Mouse (Mus musculus) kidney, adult 2 months (tissue): Measurements from ENCODE around the gene Dmrt1. TPM values are rescaled to one million over a fixed set of nuclear protein-coding genes. Genes with fewer than 3 reads are reported as not detected.

ENCODE experiments used
- DNase-seq: peaks from one replicate; pipeline ENCODE4 v3.0.0; 2021
- H3K27ac ChIP-seq: fragments of 200-500 bp; 2 replicates; pipeline ENCODE4 v1.5.1; 2012; ENCODE audit warnings: low read depth, low read length, control low read depth, inconsistent platforms; ENCODE audit not compliant: insufficient read depth
- H3K27me3 ChIP-seq: fragments of 200-500 bp; replicated peaks from 2 replicates; pipeline ENCODE4 v1.6.1; 2012; ENCODE audit warnings: mild to moderate bottlenecking, moderate library complexity, low read length, inconsistent platforms; ENCODE audit not compliant: control insufficient read depth, insufficient read depth
- H3K36me3 ChIP-seq: fragments of 200-500 bp; 2 replicates; pipeline ENCODE4 v1.6.1; 2012; ENCODE audit warnings: mild to moderate bottlenecking, moderate library complexity, low read length, inconsistent platforms; ENCODE audit not compliant: control insufficient read depth, insufficient read depth
- H3K4me1 ChIP-seq: fragments of 200-500 bp; 2 replicates; pipeline ENCODE4 v1.6.1; 2011; ENCODE audit warnings: low read length; ENCODE audit not compliant: control insufficient read depth, insufficient read depth
- H3K4me3 ChIP-seq: fragments of 200-500 bp; 2 replicates; pipeline ENCODE4 v1.5.1; 2011; ENCODE audit warnings: mild to moderate bottlenecking, low read depth, low read length, control low read depth; ENCODE audit not compliant: insufficient read depth
- CTCF ChIP-seq: fragments of 200-500 bp; conservative IDR thresholded peaks from 2 replicates; pipeline ENCODE4 v1.5.1; 2011; ENCODE audit warnings: low read depth, mild to moderate bottlenecking, control low read depth, low read length, moderate library complexity, mixed read lengths; ENCODE audit not compliant: insufficient read depth, insufficient read length
- POLR2A ChIP-seq: fragments of 200-500 bp; IDR thresholded peaks from one replicate; pipeline ENCODE4 v1.6.1; 2011; ENCODE audit warnings: low read depth, low read length, control low read depth
- WGBS: fragments of 180-500 bp; shearing (Covaris S2); methylation state at CpG from one replicate; pipeline ENCODE4 v1.1.7; 2018; 5-methylcytosine and 5-hydroxymethylcytosine counted together
- polyA plus RNA-seq: library from polyadenylated mRNA; depleted of rRNA; stranded (reverse); fragments of >200 nt; gene quantifications from 2 replicates; pipeline ENCODE4 v1.2.3, GENCODE M21; 2012

Gene Dmrt1
- polyA plus RNA-seq, 1 experiment: not detected

- Histone ChIP-seq H3K4me1 (no peaks in the 10 kb centered on the region), H3K27me3 (no peaks in the 10 kb centered on the region), H3K36me3 (no peaks in the 10 kb centered on the region), H3K4me3 (no peak overlapping the region), H3K27ac (no peak overlapping the region)
- DNase-seq: no peak
- WGBS: 51% methylated on average over 1 of the region's 1 CpGs
- TF ChIP-seq POLR2A (no peak), CTCF (no peak)
These were observed 18.1 kb upstream of the Dmrt1 start for GRCm38 (mm10) chr19:25487350-25487749.

GRCm38 (mm10) chr19:25488546-25488945, 16.9 kb upstream of the Dmrt1 start:
- no peak overlapping the region for H3K27ac ChIP-seq
- 48% methylated on average over 2 of the region's 2 CpGs for WGBS
- no peaks in the 10 kb centered on the region for H3K36me3 ChIP-seq
- no peaks in the 10 kb centered on the region for H3K4me1 ChIP-seq
- H3K4me3 ChIP-seq: no peak overlapping the region
- TF ChIP-seq POLR2A: no peak
- no peak for TF ChIP-seq CTCF
- no peak for DNase-seq
- H3K27me3 ChIP-seq: no peaks in the 10 kb centered on the region

- 86% methylated on average over 2 of the region's 2 CpGs for WGBS
These were observed 15.9 kb upstream of the Dmrt1 start for GRCm38 (mm10) chr19:25489546-25489945.

GRCm38 (mm10) chr19:25497434-25497833, 8.0 kb upstream of the Dmrt1 start:
- Histone ChIP-seq H3K4me1 (no peaks in the 10 kb centered on the region), H3K36me3 (no peaks in the 10 kb centered on the region), H3K4me3 (no peak overlapping the region), H3K27ac (no peak overlapping the region), H3K27me3 (0 out of 2 replicates have a peak, but pooled peaks cover 2% of the 10 kb centered on the region)
- 86% methylated on average over 6 of the region's 6 CpGs for WGBS
- DNase-seq: no peak
- TF ChIP-seq POLR2A: no peak
- TF ChIP-seq CTCF: no peak

More at GRCm38 (mm10) chr19:25489546-25489945, 15.9 kb upstream of the Dmrt1 start:
- H3K4me1 ChIP-seq: no peaks in the 10 kb centered on the region
- H3K27me3 ChIP-seq: no peaks in the 10 kb centered on the region
- DNase-seq: no peak
- no peak overlapping the region for H3K4me3 ChIP-seq
- no peak for TF ChIP-seq CTCF
- TF ChIP-seq POLR2A: no peak
- no peak overlapping the region for H3K27ac ChIP-seq
- no peaks in the 10 kb centered on the region for H3K36me3 ChIP-seq

GRCm38 (mm10) chr19:25504878-25505277, 540 bp upstream of the Dmrt1 start:
- Histone ChIP-seq H3K4me1 (no peaks in the 10 kb centered on the region), H3K27me3 (peaks cover 8% of the 10 kb centered on the region), H3K4me3 (no peak overlapping the region), H3K36me3 (no peaks in the 10 kb centered on the region), H3K27ac (no peak overlapping the region)
- TF ChIP-seq CTCF: no peak
- no peak for TF ChIP-seq POLR2A
- 33% methylated on average over 10 of the region's 10 CpGs for WGBS
- DNase-seq: no peak

- Histone ChIP-seq H3K27ac (no peak overlapping the region), H3K36me3 (no peaks in the 10 kb centered on the region), H3K4me3 (no peak overlapping the region), H3K27me3 (peaks cover 7% of the 10 kb centered on the region), H3K4me1 (no peaks in the 10 kb centered on the region)
- WGBS: 4% methylated on average over 23 of the region's 23 CpGs
- TF ChIP-seq POLR2A (no peak), CTCF (no peak)
- no peak for DNase-seq
These were observed 1.2 kb downstream of the Dmrt1 start for GRCm38 (mm10) chr19:25506616-25507015.

- no peaks in the 10 kb centered on the region for H3K36me3 ChIP-seq
- H3K27ac ChIP-seq: no peak overlapping the region
- DNase-seq: no peak
- H3K4me3 ChIP-seq: no peak overlapping the region
- 53% methylated on average over 12 of the region's 12 CpGs for WGBS
- TF ChIP-seq CTCF (no peak), POLR2A (no peak)
- no peaks in the 10 kb centered on the region for H3K4me1 ChIP-seq
- H3K27me3 ChIP-seq: no peaks in the 10 kb centered on the region
These were observed 9.6 kb downstream of the Dmrt1 start for GRCm38 (mm10) chr19:25514986-25515530.
